Mouse (Mus musculus): ENCODE measurements at regions not wholly inside any gene's neighbourhood (a gene's known extent, or its start where the extent isn't known, plus 50 kb on each side); places are given as distances from the start of the nearest gene placed in this dataset. TPM values are rescaled to one million over a fixed set of nuclear protein-coding genes. Genes with fewer than 3 reads are reported as not detected.

Small RNA genes lying in the stretch of these regions (microRNA-seq; reads per million reads assigned to microRNA genes)
- gene Gm23694 = not detected
- not detected for gene Gm24096
